Mouse (Mus musculus) embryo, embryonic 11 days (tissue): ENCODE results near the gene Lrrc4.
A peak's percentile ranks its signal among the peaks of the same experiment; 100 is the strongest.

Source experiments
- DNase-seq: peaks from one replicate; pipeline ENCODE4 v3.0.0-alpha.2; 2015

Gene Lrrc4

GRCm38 (mm10) chr6:28853654-28854053, 22.1 kb upstream of the Lrrc4 start:
- no peak for DNase-seq

GRCm38 (mm10) chr6:28853164-28853563, 21.6 kb upstream of the Lrrc4 start:
- DNase-seq, result no peak

GRCm38 (mm10) chr6:28852342-28852741, 20.8 kb upstream of the Lrrc4 start:
- DNase-seq, result no peak

- no peak for DNase-seq
These were observed 18.9 kb upstream of the Lrrc4 start for GRCm38 (mm10) chr6:28850326-28850900.

- no peak for DNase-seq
These were observed 17.8 kb upstream of the Lrrc4 start for GRCm38 (mm10) chr6:28849317-28849716.

- DNase-seq, result no peak
These were observed 17.3 kb upstream of the Lrrc4 start for GRCm38 (mm10) chr6:28848891-28849290.

GRCm38 (mm10) chr6:28848285-28848794, 16.8 kb upstream of the Lrrc4 start:
- DNase-seq, result no peak

GRCm38 (mm10) chr6:28847616-28848015, 16.1 kb upstream of the Lrrc4 start:
- no peak for DNase-seq

GRCm38 (mm10) chr6:28845610-28846009, 14.1 kb upstream of the Lrrc4 start:
- DNase-seq, result no peak

GRCm38 (mm10) chr6:28842375-28843276, 11.1 kb upstream of the Lrrc4 start:
- DNase-seq, result peak; percentile 67

GRCm38 (mm10) chr6:28841569-28841968, 10.0 kb upstream of the Lrrc4 start:
- DNase-seq, result no peak

- no peak for DNase-seq
These were observed 5.1 kb upstream of the Lrrc4 start for GRCm38 (mm10) chr6:28836600-28836999.

- no peak for DNase-seq
These were observed 2.5 kb upstream of the Lrrc4 start for GRCm38 (mm10) chr6:28834046-28834445.

GRCm38 (mm10) chr6:28833380-28833822, 1.9 kb upstream of the Lrrc4 start:
- peak; percentile 75 for DNase-seq

GRCm38 (mm10) chr6:28832751-28833291, 1.3 kb upstream of the Lrrc4 start:
- peak; percentile 79 for DNase-seq

GRCm38 (mm10) chr6:28831854-28832750, 555 bp upstream of the Lrrc4 start:
- peak; percentile 78 for DNase-seq

GRCm38 (mm10) chr6:28830306-28830705, 1.2 kb downstream of the Lrrc4 start:
- no peak for DNase-seq

GRCm38 (mm10) chr6:28828593-28828992, 3.0 kb downstream of the Lrrc4 start:
- peak; percentile 39 for DNase-seq

- no peak for DNase-seq
These were observed 4.0 kb downstream of the Lrrc4 start for GRCm38 (mm10) chr6:28827565-28827964.

GRCm38 (mm10) chr6:28826689-28827389, 4.7 kb downstream of the Lrrc4 start:
- no peak for DNase-seq

GRCm38 (mm10) chr6:28825894-28826293, 5.7 kb downstream of the Lrrc4 start:
- no peak for DNase-seq

- no peak for DNase-seq
These were observed 7.7 kb downstream of the Lrrc4 start for GRCm38 (mm10) chr6:28823802-28824201.
